Mouse (Mus musculus): ENCODE measurements around the gene Sigmar1.

DNA sequence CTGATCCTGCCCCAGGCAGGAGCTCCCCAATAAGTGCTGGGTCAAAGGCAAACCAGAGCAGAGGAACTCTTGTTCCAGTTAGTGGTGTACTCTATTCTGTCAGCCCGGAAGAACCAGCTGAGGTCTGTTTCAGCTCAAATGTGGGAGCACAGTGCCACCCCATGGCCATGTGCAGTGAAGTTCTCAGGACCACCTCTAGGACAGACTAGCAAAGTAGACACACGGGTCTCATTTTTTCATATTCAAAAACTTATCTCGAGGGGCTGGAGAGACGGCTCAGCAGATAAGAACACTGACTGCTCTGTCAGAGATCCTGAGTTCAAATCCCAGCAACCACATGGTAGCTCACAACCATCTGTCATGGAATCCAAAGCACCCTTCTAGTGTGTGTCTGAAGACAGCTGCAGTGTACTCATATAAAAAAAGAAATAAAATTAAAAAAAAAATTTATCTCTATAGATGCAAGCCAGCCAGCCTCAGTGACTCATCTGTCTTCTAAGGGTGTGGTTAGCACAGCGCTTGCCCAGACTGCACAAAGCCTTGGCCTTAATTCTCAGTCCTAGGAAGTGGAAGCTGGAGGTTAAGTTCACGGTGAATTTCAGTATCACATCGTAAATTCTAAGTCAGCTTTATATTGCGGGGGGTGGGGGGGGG is 18.2 kb downstream of the Sigmar1 start:
- TF ChIP-seq CTCF (IDR thresholded peaks at IDR 0.05; ENCODE audit: insufficient read depth, low read depth, low read length) = peak; percentile 52
- TF ChIP-seq POLR2A (IDR thresholded peaks at IDR 0.05; ENCODE audit: insufficient read depth, low read depth, low read length) = no peak
